Mouse (Mus musculus) small intestine, adult 2 months (tissue): Measurements from ENCODE around the gene Myl7. TPM values are rescaled to one million over a fixed set of nuclear protein-coding genes. Genes with fewer than 3 reads are reported as not detected.

Source experiments
- H3K27ac ChIP-seq: fragments of 200-500 bp; 2 replicates; pipeline ENCODE4 v1.5.1; 2012; ENCODE audit warnings: low read depth, low read length, control low read depth, inconsistent platforms; ENCODE audit not compliant: insufficient read depth
- H3K27me3 ChIP-seq: fragments of 200-500 bp; 2 replicates; pipeline ENCODE4 v1.6.1; 2012; ENCODE audit warnings: mild to moderate bottlenecking, moderate library complexity, low read length, inconsistent platforms; ENCODE audit not compliant: control insufficient read depth, insufficient read depth
- H3K36me3 ChIP-seq: fragments of 200-500 bp; 2 replicates; pipeline ENCODE4 v1.6.1; 2012; ENCODE audit warnings: mild to moderate bottlenecking, low read length, control low read depth, inconsistent platforms; ENCODE audit not compliant: control insufficient read depth, insufficient read depth
- H3K4me1 ChIP-seq: fragments of 200-500 bp; 2 replicates; pipeline ENCODE4 v1.6.1; 2012; ENCODE audit warnings: low read length, inconsistent platforms, mixed read lengths; ENCODE audit not compliant: control insufficient read depth, insufficient read depth, insufficient read length
- H3K4me3 ChIP-seq: fragments of 200-500 bp; 2 replicates; pipeline ENCODE4 v1.5.1; 2012; ENCODE audit warnings: low read depth, mild to moderate bottlenecking, control low read depth, inconsistent platforms, low read length, moderate library complexity
- CTCF ChIP-seq: fragments of 200-500 bp; IDR thresholded peaks from 2 replicates; pipeline ENCODE4 v1.5.1; 2012; ENCODE audit warnings: low read depth, mild to moderate bottlenecking, control low read depth, inconsistent platforms, low read length, moderate library complexity, mixed read lengths; ENCODE audit not compliant: insufficient replicate concordance, insufficient read length; ENCODE audit errors: extremely low read depth
- POLR2A ChIP-seq: fragments of 200-500 bp; IDR thresholded peaks from 2 replicates; pipeline ENCODE4 v1.6.1; 2012; ENCODE audit warnings: low read depth, mild to moderate bottlenecking, control low read depth, inconsistent platforms, low read length, moderate library complexity
- WGBS: fragments of 180-500 bp; shearing (Covaris S2); methylation state at CpG from one replicate; pipeline ENCODE4 v1.1.7; 2018; 5-methylcytosine and 5-hydroxymethylcytosine counted together
- polyA plus RNA-seq: library from polyadenylated mRNA; depleted of rRNA; stranded (reverse); fragments of >200 nt; gene quantifications from 2 replicates; pipeline ENCODE4 v1.2.3, GENCODE M21; 2012

Myl7 gene
- polyA plus RNA-seq, 1 experiment, result 9.7 TPM

DNA sequence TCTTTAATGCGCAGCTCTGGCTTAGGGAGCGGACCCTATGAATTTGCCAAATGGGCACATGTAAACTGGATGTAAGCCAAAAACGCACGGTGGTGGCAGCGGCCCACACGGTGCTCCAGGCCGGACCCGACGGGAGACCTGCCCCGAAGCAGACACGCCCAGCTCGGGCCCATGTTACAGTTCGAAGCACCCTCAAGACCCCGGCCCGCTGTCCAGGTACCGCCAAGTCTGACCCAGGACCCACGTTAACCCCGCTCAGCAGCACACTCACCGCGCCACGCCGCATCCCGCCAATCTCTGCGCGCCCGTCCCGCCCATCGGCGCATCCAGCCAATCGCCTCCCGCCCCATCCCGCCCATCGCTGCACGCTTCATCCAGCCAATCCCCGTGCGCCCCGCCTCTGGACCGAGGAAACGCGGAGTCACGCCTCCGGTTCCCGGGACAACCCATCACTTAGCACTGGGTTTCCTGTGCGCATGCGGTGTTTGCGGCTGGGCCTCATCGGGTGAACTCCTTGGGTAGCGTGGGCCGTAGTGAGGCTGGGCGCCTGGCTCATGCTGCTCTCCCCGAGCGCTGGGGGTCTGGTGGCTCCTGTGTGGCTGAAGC is 20.6 kb downstream of the Myl7 start, which contains the start of gene Pold2:
Gene Pold2 (minus strand): TSS at position 372 of the 606 bp plus-strand sequence.
- H3K4me3 ChIP-seq, result peak within 1 kb of the TSS; percentile 86
- H3K27ac ChIP-seq, result peak within 1 kb of the TSS; percentile 41; the same call in 1 of the 2 replicates
- peaks cover 11% of the 10 kb centered on the region for H3K4me1 ChIP-seq
- WGBS, result under 1% methylated on average over 52 of the region's 52 CpGs
- no peaks in the 10 kb centered on the region for H3K27me3 ChIP-seq
- H3K36me3 ChIP-seq, result peaks cover 20% of the 10 kb centered on the region
- TF ChIP-seq CTCF (no peak), POLR2A (peak; percentile 76; the same call in 1 of the 2 replicates)

DNA sequence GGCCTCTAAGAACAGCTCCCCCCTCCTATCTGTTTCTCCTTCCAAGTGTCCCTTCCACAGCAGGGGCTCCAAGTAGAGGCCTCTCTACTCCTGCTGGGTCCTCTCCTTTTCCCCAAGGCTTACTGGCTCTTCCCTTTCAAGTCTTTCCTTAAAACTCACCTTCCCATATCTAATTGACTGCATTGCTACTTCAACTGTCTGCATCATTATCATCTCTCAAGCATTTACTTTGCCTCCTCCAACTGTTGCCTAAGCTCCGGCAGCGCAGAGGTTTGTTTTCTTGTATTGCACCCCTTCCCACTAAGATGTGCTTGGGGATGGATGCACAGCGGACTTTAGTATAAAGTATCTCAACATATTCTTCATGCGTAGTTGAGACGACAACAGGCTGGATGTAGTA is 21.2 kb downstream of the Myl7 start:
- Histone ChIP-seq H3K27me3 (no peaks in the 10 kb centered on the region), H3K36me3 (peaks cover 25% of the 10 kb centered on the region), H3K4me1 (peaks cover 11% of the 10 kb centered on the region), H3K27ac (no peak overlapping the region), H3K4me3 (peak overlapping the region; percentile 20; the same call in 1 of the 2 replicates)
- WGBS, result 1% methylated on average over 5 of the region's 5 CpGs
- TF ChIP-seq CTCF (no peak), POLR2A (no peak)

DNA sequence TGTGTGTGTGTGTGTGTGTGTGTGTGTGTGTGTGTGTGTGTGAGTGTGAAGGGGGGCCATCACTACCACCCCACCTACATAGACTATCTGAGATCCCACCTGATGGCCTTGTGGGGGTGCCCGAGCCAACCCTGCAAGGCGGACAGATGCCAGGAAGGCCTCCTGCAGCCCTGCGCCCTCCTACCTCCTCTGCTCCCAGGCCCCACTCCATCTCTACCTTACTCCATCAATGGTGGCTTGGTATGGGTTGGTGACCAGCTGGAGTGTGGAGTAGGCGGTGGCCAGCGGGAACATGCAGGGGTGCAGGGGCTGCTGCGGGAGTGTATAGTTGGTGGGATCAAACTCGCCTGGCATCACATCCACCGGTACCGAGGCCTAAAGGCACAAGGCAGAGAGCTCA is 25.4 kb downstream of the Myl7 start:
- Histone ChIP-seq H3K27ac (no peak overlapping the region), H3K36me3 (peaks cover 41% of the 10 kb centered on the region), H3K4me1 (peaks cover 8% of the 10 kb centered on the region; the same call in 1 of the 2 replicates), H3K27me3 (no peaks in the 10 kb centered on the region), H3K4me3 (no peak overlapping the region)
- 96% methylated on average over 9 of the region's 9 CpGs for WGBS
- no peak for TF ChIP-seq CTCF
- no peak for TF ChIP-seq POLR2A

- WGBS, result 95% methylated on average over 11 of the region's 11 CpGs
- H3K4me3 ChIP-seq, result no peak overlapping the region
- peaks cover 8% of the 10 kb centered on the region; the same call in 1 of the 2 replicates for H3K4me1 ChIP-seq
- no peak overlapping the region for H3K27ac ChIP-seq
- TF ChIP-seq POLR2A, result no peak
- no peak for TF ChIP-seq CTCF
- no peaks in the 10 kb centered on the region for H3K27me3 ChIP-seq
- H3K36me3 ChIP-seq, result peaks cover 41% of the 10 kb centered on the region
Observed at GRCm38 (mm10) chr11:5872707-5873106, 25.9 kb downstream of the Myl7 start.

DNA sequence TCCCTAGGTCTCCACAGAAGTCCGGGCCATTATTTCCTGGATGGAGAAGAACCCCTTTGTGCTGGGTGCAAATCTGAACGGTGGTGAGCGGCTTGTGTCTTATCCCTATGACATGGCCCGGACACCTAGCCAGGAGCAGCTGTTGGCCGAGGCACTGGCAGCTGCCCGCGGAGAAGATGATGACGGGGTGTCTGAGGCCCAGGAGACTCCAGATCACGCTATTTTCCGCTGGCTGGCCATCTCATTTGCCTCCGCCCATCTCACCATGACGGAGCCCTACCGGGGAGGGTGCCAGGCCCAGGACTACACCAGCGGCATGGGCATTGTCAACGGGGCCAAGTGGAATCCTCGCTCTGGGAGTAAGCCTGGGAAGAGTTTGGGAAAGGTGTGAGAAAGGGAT is 28.5 kb downstream of the Myl7 start:
- H3K36me3 ChIP-seq, result peaks cover 41% of the 10 kb centered on the region
- WGBS, result 87% methylated on average over 16 of the region's 16 CpGs
- TF ChIP-seq CTCF (no peak), POLR2A (no peak)

GRCm38 (mm10) chr11:5869331-5869730 is 29.3 kb downstream of the Myl7 start:
- no peak overlapping the region for H3K27ac ChIP-seq
- H3K27me3 ChIP-seq, result no peaks in the 10 kb centered on the region
- no peaks in the 10 kb centered on the region for H3K4me1 ChIP-seq
- 90% methylated on average over 16 of the region's 16 CpGs for WGBS
- no peak overlapping the region for H3K4me3 ChIP-seq
- TF ChIP-seq CTCF, result no peak
- no peak for TF ChIP-seq POLR2A
- H3K36me3 ChIP-seq, result peaks cover 35% of the 10 kb centered on the region

More for the DNA sequence above, 28.5 kb downstream of the Myl7 start:
- no peaks in the 10 kb centered on the region for H3K4me1 ChIP-seq
- no peak overlapping the region for H3K4me3 ChIP-seq
- H3K27me3 ChIP-seq, result no peaks in the 10 kb centered on the region
- H3K27ac ChIP-seq, result no peak overlapping the region

GRCm38 (mm10) chr11:5868324-5868723 is 30.3 kb downstream of the Myl7 start:
- Histone ChIP-seq H3K4me3 (no peak overlapping the region), H3K36me3 (peaks cover 25% of the 10 kb centered on the region), H3K27ac (no peak overlapping the region), H3K4me1 (no peaks in the 10 kb centered on the region), H3K27me3 (no peaks in the 10 kb centered on the region)
- 88% methylated on average over 12 of the region's 12 CpGs for WGBS
- TF ChIP-seq POLR2A (no peak), CTCF (no peak)

GRCm38 (mm10) chr11:5867196-5867595 is 31.4 kb downstream of the Myl7 start:
- Histone ChIP-seq H3K27ac (no peak overlapping the region), H3K27me3 (peaks cover 7% of the 10 kb centered on the region; the same call in 1 of the 2 replicates), H3K4me1 (no peaks in the 10 kb centered on the region), H3K4me3 (no peak overlapping the region), H3K36me3 (peaks cover 15% of the 10 kb centered on the region)
- WGBS, result 90% methylated on average over 2 of the region's 2 CpGs
- no peak for TF ChIP-seq POLR2A
